Mouse (Mus musculus) liver, postnatal 0 days (tissue): ENCODE measurements at regions not wholly inside any gene's neighbourhood (a gene's known extent, or its start where the extent isn't known, plus 50 kb on each side); places are given as distances from the start of the nearest gene placed in this dataset.

Experiments
- CTCF ChIP-seq: sonication (generic); IDR thresholded peaks from 2 replicates; pipeline ENCODE4 v1.5.1; 2016; ENCODE audit warnings: antibody characterized with exemption, low read depth
- EP300 ChIP-seq: IDR thresholded peaks from 2 replicates; pipeline ENCODE4 v1.6.1; 2016; ENCODE audit warnings: antibody characterized with exemption, low read depth, mild to moderate bottlenecking

DNA sequence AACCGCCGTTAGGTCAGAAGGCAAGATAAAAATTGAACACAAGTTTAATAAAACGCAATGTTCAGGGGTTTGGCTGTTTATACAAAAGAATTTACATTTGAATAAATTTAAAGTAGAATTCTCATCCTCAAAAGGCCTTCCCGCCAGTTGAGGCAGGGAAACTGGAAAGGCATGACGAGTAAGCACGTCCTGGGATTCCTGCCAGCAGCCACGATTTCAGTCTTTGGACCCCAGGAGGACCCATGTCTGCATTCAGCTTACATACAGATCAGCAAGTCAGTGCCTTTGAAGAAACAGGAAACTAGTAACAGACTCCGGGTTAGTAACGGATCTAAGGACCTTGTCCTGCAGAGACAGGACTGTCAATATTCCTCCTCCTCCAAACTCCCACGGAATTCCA is 250.4 kb downstream of the Tmem182 start:
- no peak for TF ChIP-seq CTCF
- TF ChIP-seq EP300: no peak
